Mouse (Mus musculus): ENCODE results near the gene Hist3h2ba.

GRCm38 (mm10) chr11:58969659-58970058 is 20.9 kb downstream of the Hist3h2ba start:
- no peak for TF ChIP-seq GATA1 (IDR thresholded peaks at IDR 0.05; ENCODE audit: low read length)
- TF ChIP-seq TAL1 (IDR thresholded peaks at IDR 0.05; ENCODE audit: low read length): no peak

All from erythroblast, embryonic 14.5 days (primary cell).